Mouse (Mus musculus) forebrain, embryonic 12.5 days (tissue): ENCODE results near the gene Mbtps2. TPM values are rescaled to one million over a fixed set of nuclear protein-coding genes. Genes with fewer than 3 reads are reported as not detected.

Experiments
- ATAC-seq: fragments of 200-750 bp; cut with Nextera tagmentation; 2 replicates; pipeline ENCODE4 v1.8.0; 2017; ENCODE audit warnings: moderate TSS enrichment; ENCODE audit not compliant: low FRiP score
- H3K27ac ChIP-seq: fragments of 300-500 bp; sonication (generic); 2 replicates; pipeline ENCODE4 v1.5.1; 2016; ENCODE audit warnings: mild to moderate bottlenecking
- H3K27me3 ChIP-seq: fragments of 300-500 bp; sonication (generic); 2 replicates; pipeline ENCODE4 v1.6.1; 2016; ENCODE audit warnings: mild to moderate bottlenecking
- H3K36me3 ChIP-seq: fragments of 300-500 bp; sonication (generic); replicated peaks from 2 replicates; pipeline ENCODE4 v1.6.1; 2016; ENCODE audit warnings: mild to moderate bottlenecking
- H3K4me1 ChIP-seq: fragments of 300-500 bp; sonication (generic); 2 replicates; pipeline ENCODE4 v1.6.1; 2016
- H3K4me2 ChIP-seq: fragments of 300-500 bp; sonication (generic); 2 replicates; pipeline ENCODE4 v1.6.1; 2016; ENCODE audit warnings: mild to moderate bottlenecking, moderate library complexity
- H3K4me3 ChIP-seq: fragments of 300-500 bp; sonication (generic); replicated peaks from 2 replicates; pipeline ENCODE4 v1.5.1; 2016; ENCODE audit warnings: mild to moderate bottlenecking
- H3K9ac ChIP-seq: fragments of 300-500 bp; sonication (generic); 2 replicates; pipeline ENCODE4 v1.6.1; 2016; ENCODE audit warnings: mild to moderate bottlenecking
- H3K9me3 ChIP-seq: fragments of 300-500 bp; sonication (generic); 2 replicates; pipeline ENCODE4 v1.6.1; 2016
- WGBS: fragments of 180-500 bp; shearing (Covaris S2); methylation state at CpG from one replicate; pipeline ENCODE4 v1.1.7; 2016; 5-methylcytosine and 5-hydroxymethylcytosine counted together
- polyA plus RNA-seq: library from polyadenylated mRNA; unstranded; fragments of >200 nt; fragmentation: Nextera tagmentation; extraction: Ambion mirVana; gene quantifications from 2 replicates; pipeline ENCODE4 v1.2.1, GENCODE M21; 2016

The Mbtps2 gene
- polyA plus RNA-seq, 1 experiment from 2014 or later = 25.4 TPM

DNA sequence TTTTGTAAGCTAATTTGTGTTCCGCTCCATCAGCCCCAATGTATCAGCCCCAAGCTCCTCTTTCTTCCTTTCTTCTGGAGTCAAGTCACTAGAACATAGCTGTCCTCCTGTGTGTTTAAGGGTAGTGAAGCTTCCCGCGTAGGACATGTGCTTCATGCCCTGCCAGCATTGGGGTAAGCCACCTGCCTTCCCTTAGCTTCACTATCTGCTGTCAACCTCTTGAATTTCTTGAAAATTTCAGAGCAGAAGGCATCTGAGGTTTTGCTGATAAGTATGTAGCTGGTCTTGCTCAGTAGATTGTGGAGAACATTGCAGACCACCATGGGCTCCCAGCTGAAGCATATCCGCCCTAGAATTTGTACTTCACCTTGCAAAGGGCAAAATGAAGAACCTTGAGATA, 105.4 kb downstream of the Mbtps2 start:
- 58% methylated on average over 4 of the region's 4 CpGs for WGBS
- 0 out of 2 replicates have a peak, but pooled peaks cover 3% of the 10 kb centered on the region for H3K27me3 ChIP-seq
- no peak overlapping the region for H3K27ac ChIP-seq

DNA sequence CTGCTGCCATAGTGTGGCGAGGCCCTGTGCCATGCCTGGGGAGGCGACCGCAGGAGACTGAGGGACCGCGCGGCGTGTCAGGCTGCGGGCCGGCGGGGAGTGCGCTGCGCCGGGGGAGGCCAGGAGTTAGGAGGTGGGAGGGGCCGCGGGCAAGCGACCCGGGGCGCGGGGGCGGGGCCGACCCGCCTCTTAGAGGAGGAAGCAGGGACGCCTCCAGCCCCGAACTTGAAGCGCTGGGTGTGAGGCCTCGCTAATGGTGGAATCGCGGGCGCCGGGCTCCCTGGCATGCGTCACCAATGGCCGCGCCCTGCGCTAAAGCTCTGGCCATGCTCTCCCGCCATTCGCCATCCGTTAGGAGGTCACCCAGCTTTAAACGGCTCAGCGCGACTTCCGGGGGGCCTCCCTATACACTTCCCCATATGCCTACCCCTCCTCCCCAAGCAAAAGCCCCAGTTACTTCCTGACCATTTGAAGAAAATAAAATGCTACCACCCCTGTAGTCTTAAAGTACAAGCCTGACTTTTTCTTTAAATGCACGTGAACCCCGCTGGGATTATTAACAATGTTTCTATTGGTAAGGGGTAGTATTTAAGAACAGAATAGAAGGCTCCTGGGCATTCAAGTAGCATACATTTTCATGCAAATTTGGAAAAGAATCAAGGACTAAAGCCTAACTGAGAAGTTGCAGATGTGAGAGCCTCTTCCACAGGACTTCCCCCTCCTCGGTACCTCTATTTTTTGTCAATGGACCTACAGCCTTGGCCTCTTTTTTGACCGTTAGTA, 106.4 kb downstream of the Mbtps2 start, which contains the start of gene Sms:
Gene Sms (minus strand): TSS at position 344 of the 783 bp plus-strand sequence.
- Histone ChIP-seq H3K9me3 (no peaks in the 10 kb centered on the region), H3K4me3 (peak within 1 kb of the TSS; percentile 71), H3K4me2 (peak within 1 kb of the TSS; percentile 51), H3K36me3 (no peaks in the 10 kb centered on the region), H3K27me3 (0 out of 2 replicates have a peak, but pooled peaks cover 3% of the 10 kb centered on the region), H3K4me1 (peaks cover 5% of the 10 kb centered on the region; the same call in 1 of the 2 replicates), H3K9ac (peak within 1 kb of the TSS; percentile 80), H3K27ac (peak within 1 kb of the TSS; percentile 92)
- WGBS = 9% methylated on average over 32 of the region's 45 CpGs
- ATAC-seq = peak; percentile 90

More for the DNA sequence above, 105.4 kb downstream of the Mbtps2 start:
- Histone ChIP-seq H3K4me2 (no peak overlapping the region), H3K9ac (no peak overlapping the region), H3K9me3 (no peaks in the 10 kb centered on the region), H3K36me3 (no peaks in the 10 kb centered on the region), H3K4me1 (peaks cover 5% of the 10 kb centered on the region; the same call in 1 of the 2 replicates), H3K4me3 (no peak overlapping the region)
- ATAC-seq = no peak

DNA sequence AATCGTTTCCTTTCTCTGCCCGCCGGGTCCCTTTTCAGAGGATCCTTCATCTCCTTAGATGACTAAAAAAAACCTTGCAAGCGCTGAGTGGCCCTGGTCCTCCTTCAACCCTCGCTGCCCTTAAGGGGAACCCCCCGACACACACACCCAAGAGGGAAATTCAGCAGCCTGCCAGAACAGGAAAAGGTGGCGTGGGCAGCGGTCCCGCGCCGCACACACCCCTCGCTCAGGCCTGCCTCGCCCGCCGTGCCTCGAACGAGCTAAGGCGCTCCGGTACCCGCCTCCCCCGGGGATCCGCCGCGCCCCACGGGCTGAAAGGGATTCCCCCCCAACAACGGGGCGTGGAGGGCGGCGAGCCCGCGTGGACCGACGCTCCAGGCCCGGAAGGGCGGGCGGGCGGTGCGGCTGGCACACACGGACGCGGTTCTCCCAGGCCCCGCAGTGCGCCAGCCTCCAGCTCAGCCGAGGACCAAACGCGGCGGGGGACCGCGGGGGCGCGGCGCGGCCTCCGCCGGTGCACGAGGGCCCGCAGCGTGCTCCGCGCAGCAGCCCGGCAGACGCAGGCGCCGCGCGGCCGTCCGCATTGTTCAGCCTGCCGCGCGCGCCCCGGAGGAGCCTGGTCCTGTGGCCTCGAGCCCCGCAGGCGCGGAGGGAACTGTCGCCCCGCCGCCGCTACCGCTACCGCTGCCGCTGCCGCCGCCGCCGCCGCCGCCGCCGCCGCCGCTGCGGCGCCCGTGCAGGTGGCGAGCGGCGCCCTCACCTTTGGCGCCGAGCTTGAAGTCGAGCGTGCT, 107.2 kb downstream of the Mbtps2 start:
- Histone ChIP-seq H3K27ac (peak overlapping the region; percentile 92), H3K27me3 (0 out of 2 replicates have a peak, but pooled peaks cover 3% of the 10 kb centered on the region), H3K9ac (peak overlapping the region; percentile 80), H3K4me3 (peak overlapping the region; percentile 71), H3K36me3 (no peaks in the 10 kb centered on the region), H3K4me2 (peak overlapping the region; percentile 51), H3K9me3 (no peaks in the 10 kb centered on the region), H3K4me1 (peaks cover 5% of the 10 kb centered on the region; the same call in 1 of the 2 replicates)
- peak; percentile 73 for ATAC-seq
- WGBS = 28% methylated on average over 53 of the region's 104 CpGs

DNA sequence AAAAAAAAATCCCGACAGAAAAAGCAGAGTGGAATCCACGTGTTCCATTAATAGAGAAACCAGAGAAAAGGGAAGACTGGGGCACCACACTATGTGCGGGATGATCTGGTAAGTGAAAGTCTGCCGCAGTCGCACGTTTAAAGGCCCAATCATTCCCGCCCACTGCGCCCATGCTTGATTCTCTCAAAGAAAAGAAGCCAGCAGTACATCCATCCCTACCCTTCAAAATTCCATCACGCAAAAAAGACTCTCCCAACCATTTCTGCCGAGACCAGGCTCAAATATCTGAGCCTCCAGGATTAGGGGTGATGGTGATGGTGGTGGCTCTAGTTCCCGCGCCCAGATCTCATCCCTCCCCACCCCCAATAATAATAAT, 107.8 kb downstream of the Mbtps2 start:
- Histone ChIP-seq H3K4me2 (peak overlapping the region; percentile 51), H3K27me3 (0 out of 2 replicates have a peak, but pooled peaks cover 3% of the 10 kb centered on the region), H3K9ac (peak overlapping the region; percentile 80), H3K9me3 (no peaks in the 10 kb centered on the region), H3K36me3 (no peaks in the 10 kb centered on the region), H3K27ac (peak overlapping the region; percentile 92), H3K4me1 (peaks cover 5% of the 10 kb centered on the region; the same call in 1 of the 2 replicates), H3K4me3 (peak overlapping the region; percentile 71)
- WGBS = 15% methylated on average over 12 of the region's 12 CpGs
- ATAC-seq = peak; percentile 18; the same call in 1 of the 2 replicates

DNA sequence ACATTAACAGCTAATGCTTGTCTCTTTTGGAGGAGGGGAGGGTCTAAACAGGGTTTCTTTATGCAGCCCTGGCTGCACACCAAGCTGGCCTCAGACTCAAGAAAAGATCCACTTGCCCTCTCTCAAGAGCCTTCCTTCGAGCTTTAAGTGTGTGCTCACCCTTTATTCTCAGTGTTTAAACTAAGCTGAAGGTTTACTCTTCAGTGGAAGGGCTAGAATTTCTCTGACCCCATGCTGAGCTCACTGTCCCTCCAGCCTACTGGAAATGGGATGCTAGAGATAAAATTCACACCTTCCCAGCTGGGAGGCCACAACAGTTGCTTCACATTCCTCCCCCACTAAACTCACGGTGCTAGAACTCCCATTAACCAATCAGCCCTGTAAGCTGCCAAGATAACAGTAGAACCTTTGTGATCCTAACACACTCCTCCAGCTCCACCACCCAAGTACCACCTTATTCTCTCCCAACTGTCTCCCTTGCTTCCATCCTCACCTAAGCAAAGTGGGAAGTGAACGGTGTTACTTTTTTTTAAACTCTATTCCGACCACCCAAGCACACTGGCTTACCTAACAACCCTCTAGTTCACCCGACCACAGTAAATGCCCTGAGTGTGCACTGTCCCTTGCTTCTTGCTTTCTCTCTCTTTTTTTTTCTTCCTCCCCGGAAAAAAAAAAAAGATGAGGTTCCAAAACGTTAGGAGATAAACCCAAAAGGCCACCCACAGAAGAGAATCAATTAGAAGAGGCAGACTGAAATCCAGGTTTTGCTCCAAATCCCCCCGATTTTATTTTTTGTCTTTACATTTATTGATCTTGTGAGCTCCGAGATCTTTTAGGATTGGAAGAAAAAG, 108.4 kb downstream of the Mbtps2 start:
- no peak for ATAC-seq
- H3K9ac ChIP-seq = peak overlapping the region; percentile 21; the same call in 1 of the 2 replicates
- H3K36me3 ChIP-seq = no peaks in the 10 kb centered on the region
- WGBS = 25% methylated on average over 9 of the region's 9 CpGs
- 0 out of 2 replicates have a peak, but pooled peaks cover 3% of the 10 kb centered on the region for H3K27me3 ChIP-seq
- peak overlapping the region; percentile 51 for H3K4me2 ChIP-seq
- no peaks in the 10 kb centered on the region for H3K9me3 ChIP-seq
- H3K27ac ChIP-seq = 0 out of 2 replicates have a peak overlapping the region, but pooled peaks have one; percentile 31
- peaks cover 5% of the 10 kb centered on the region; the same call in 1 of the 2 replicates for H3K4me1 ChIP-seq
- H3K4me3 ChIP-seq = peak overlapping the region; percentile 71

DNA sequence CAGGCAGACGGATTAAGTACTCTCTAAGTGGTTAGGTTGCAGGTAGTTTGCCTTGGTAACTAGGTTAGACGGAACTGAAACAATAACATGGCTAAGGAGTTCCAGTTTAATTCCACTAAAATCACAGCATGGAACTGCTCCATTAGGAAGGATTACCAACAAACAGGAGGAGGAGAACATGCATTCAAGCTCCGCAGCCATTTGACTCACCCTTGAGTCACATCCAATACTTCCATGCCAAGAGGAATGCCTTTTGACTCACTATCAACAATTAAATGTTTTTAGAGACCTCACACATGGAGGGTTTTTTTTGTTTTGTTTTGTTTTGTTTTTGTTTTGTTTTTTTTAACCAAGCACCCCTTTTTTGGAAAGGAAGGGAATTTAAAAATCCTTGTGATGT, 109.7 kb downstream of the Mbtps2 start:
- ATAC-seq = no peak
- Histone ChIP-seq H3K4me2 (no peak overlapping the region), H3K27ac (no peak overlapping the region), H3K9ac (no peak overlapping the region), H3K4me1 (peaks cover 5% of the 10 kb centered on the region; the same call in 1 of the 2 replicates), H3K4me3 (no peak overlapping the region), H3K36me3 (no peaks in the 10 kb centered on the region), H3K27me3 (0 out of 2 replicates have a peak, but pooled peaks cover 3% of the 10 kb centered on the region), H3K9me3 (no peaks in the 10 kb centered on the region)
- 59% methylated on average over 3 of the region's 3 CpGs for WGBS

DNA sequence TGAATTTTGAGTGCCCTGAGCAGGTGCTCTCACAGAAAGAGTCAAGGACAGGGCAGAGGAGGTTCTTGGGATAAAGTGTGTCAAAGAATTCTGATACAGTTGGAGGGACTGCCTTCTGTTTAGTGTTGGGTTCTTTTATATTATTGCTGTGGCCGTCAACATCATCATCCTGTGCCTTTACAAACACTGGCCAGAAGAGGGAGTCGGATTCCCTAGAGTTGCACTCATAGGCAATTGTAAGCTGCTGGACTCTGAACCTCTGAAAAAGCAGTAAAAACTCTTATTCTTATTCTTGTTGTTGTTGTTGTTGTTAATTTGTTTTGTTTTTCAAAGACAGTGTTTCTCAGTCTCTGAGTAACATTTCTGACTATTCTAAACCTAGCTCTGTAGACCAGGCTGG, 111.8 kb downstream of the Mbtps2 start:
- WGBS = 41% methylated on average over 2 of the region's 2 CpGs
- no peaks in the 10 kb centered on the region for H3K36me3 ChIP-seq
- no peak overlapping the region for H3K4me3 ChIP-seq
- H3K27ac ChIP-seq = no peak overlapping the region
- no peak for ATAC-seq
- H3K4me1 ChIP-seq = peaks cover 5% of the 10 kb centered on the region; the same call in 1 of the 2 replicates
- H3K27me3 ChIP-seq = no peaks in the 10 kb centered on the region
- H3K9ac ChIP-seq = no peak overlapping the region
- no peaks in the 10 kb centered on the region for H3K9me3 ChIP-seq
- no peak overlapping the region for H3K4me2 ChIP-seq

Other genes starting within 250 kb of the Mbtps2 start
- 0.15 and 0.21 TPM in 2 replicates for gene Phex, start 183.4 kb downstream of the Mbtps2 start, polyA plus RNA-seq
- 108 and 122 TPM in 2 replicates for gene Sms, start 106.4 kb downstream of the Mbtps2 start, polyA plus RNA-seq
- gene Yy2, start 29.7 kb downstream of the Mbtps2 start, polyA plus RNA-seq = 5.1 and 6.1 TPM in 2 replicates
- gene Smpx, start 100.2 kb upstream of the Mbtps2 start, polyA plus RNA-seq = not detected in 2 replicates
- gene Klhl34, start 219.7 kb upstream of the Mbtps2 start, polyA plus RNA-seq = 1.4 and 2.0 TPM in 2 replicates